ENCODE assay signal across 24 mouse cellular contexts in the genomic region with DNA sequence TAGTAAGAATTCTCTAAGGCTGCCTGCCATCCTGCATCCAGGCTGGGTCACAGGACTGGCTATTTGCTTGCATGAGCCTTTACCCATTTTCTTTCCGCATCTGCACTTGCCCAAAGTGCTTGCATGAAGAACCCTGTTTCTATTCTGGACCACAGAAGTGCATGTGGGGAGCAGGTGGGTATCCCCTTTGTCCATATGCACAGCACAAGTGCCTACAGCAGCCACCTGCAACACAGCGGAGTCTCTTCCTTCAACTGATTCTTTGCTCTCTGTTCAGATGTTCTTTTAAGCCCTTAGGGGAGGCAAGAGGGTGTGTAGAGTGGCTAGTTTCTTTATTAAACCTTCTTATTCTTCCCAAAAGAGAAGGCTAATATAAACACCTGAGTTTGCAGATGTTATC.
A peak's percentile ranks its signal among the peaks of the same experiment; 100 is the strongest.
DNase-seq lines count a peak whose midpoint lies in the region; ATAC-seq and TF ChIP-seq lines count a peak whose summit lies in the region.
"Had no signal": no experiment of that assay in that cellular context is flagged by ENCODE, and none has a peak within 500 bp of the region (broad histone marks: within the 10 kb centered on the region; RNA-seq: fewer than 3 reads in every experiment).

No protein-coding gene starts in this region.

- H3K4me3 ChIP-seq in hindbrain, embryonic 14.5 days (replicated peaks; ENCODE audit: low read length), result no peak overlapping the region
- no peak overlapping the region for H3K4me3 ChIP-seq in hindbrain, postnatal 0 days (ENCODE audit: low read length)
- no peak overlapping the region for H3K4me3 ChIP-seq in forebrain, embryonic 12.5 days (replicated peaks)
- H3K4me3 ChIP-seq: forebrain, embryonic 10.5 days; gastrocnemius, adult 2 months; heart, embryonic 10.5 days; heart, embryonic 13.5 days; hindbrain, embryonic 15.5 days; intestine, embryonic 15.5 days had no signal

- ATAC-seq in hindbrain, embryonic 14.5 days (ENCODE audit: low FRiP score), result no peak
- no peak for ATAC-seq in hindbrain, postnatal 0 days
- no peak for ATAC-seq in forebrain, embryonic 12.5 days (ENCODE audit: low FRiP score)
- ATAC-seq: CD4-positive, CD25-positive, alpha-beta regulatory T cell, adult 4 months; forebrain, embryonic 14.5 days; forebrain, postnatal 0 days; intestine, embryonic 15.5 days had no signal

- H3K27ac ChIP-seq in hindbrain, embryonic 14.5 days, result no peak overlapping the region
- H3K27ac ChIP-seq in hindbrain, postnatal 0 days, result no peak overlapping the region
- H3K27ac ChIP-seq in forebrain, embryonic 12.5 days, result no peak overlapping the region
- H3K27ac ChIP-seq: forebrain, embryonic 10.5 days; gastrocnemius, adult 2 months; heart, embryonic 10.5 days; heart, embryonic 13.5 days; hindbrain, embryonic 15.5 days; intestine, embryonic 15.5 days had no signal

- peak; percentile 20 for DNase-seq in hindbrain, embryonic 14.5 days (ENCODE audit: low spot score)
- DNase-seq in hindbrain, postnatal 0 days (ENCODE audit: low spot score), result no peak
- peak; percentile 66 for DNase-seq in thymus, postnatal 14 days
- peak; percentile 45 for DNase-seq in thymus, postnatal 4 days
- no peak for DNase-seq in cerebellum, adult 9-11 months
- DNase-seq: adrenal gland, adult 2 months; adrenal gland, postnatal 14 days; cerebellum, adult 11 months; cerebellum, adult 2 months; cerebellum, postnatal 10 days; forebrain, postnatal 0 days; gastrocnemius, adult 2 months; gastrocnemius, postnatal 14 days; heart, adult 18-20 months; heart, postnatal 14 days; heart, postnatal 4 days had no signal

- no peak overlapping the region for H3K9ac ChIP-seq in hindbrain, embryonic 14.5 days
- no peak overlapping the region for H3K9ac ChIP-seq in hindbrain, postnatal 0 days (replicated peaks; ENCODE audit: low read length)
- no peak overlapping the region for H3K9ac ChIP-seq in forebrain, embryonic 12.5 days
- H3K9ac ChIP-seq: forebrain, postnatal 0 days; heart, embryonic 13.5 days; hindbrain, embryonic 15.5 days; intestine, embryonic 15.5 days had no signal

- 93% methylated on average over 2 of the region's 2 CpGs for WGBS in hindbrain, embryonic 14.5 days
- 89% methylated on average over 2 of the region's 2 CpGs for WGBS in hindbrain, postnatal 0 days
- WGBS in forebrain, embryonic 12.5 days, result 85% methylated on average over 2 of the region's 2 CpGs

- H3K4me2 ChIP-seq in hindbrain, embryonic 14.5 days (replicated peaks), result no peak overlapping the region
- H3K4me2 ChIP-seq in hindbrain, postnatal 0 days (ENCODE audit: low read depth, low read length), result no peak overlapping the region
- no peak overlapping the region for H3K4me2 ChIP-seq in forebrain, embryonic 12.5 days
- H3K4me2 ChIP-seq: heart, embryonic 13.5 days; hindbrain, embryonic 15.5 days; intestine, embryonic 15.5 days had no signal

- H3K36me3 ChIP-seq in hindbrain, embryonic 14.5 days (replicated peaks; ENCODE audit: control insufficient read depth, insufficient read depth), result no peaks in the 10 kb centered on the region
- no peaks in the 10 kb centered on the region for H3K36me3 ChIP-seq in hindbrain, postnatal 0 days (ENCODE audit: insufficient read depth, low read length)
- H3K36me3 ChIP-seq in forebrain, embryonic 12.5 days (replicated peaks), result no peaks in the 10 kb centered on the region
- H3K36me3 ChIP-seq: forebrain, embryonic 10.5 days; heart, embryonic 10.5 days; heart, embryonic 13.5 days; hindbrain, embryonic 15.5 days; intestine, embryonic 15.5 days had no signal

- H3K9me3 ChIP-seq in hindbrain, embryonic 14.5 days (ENCODE audit: control insufficient read depth, low read length), result no peaks in the 10 kb centered on the region
- no peaks in the 10 kb centered on the region for H3K9me3 ChIP-seq in hindbrain, postnatal 0 days (ENCODE audit: low read length)
- H3K9me3 ChIP-seq in forebrain, embryonic 12.5 days, result no peaks in the 10 kb centered on the region
- H3K9me3 ChIP-seq: forebrain, embryonic 10.5 days; heart, embryonic 10.5 days; heart, embryonic 13.5 days; hindbrain, embryonic 15.5 days; intestine, embryonic 15.5 days had no signal

- no peaks in the 10 kb centered on the region for H3K27me3 ChIP-seq in hindbrain, embryonic 14.5 days (ENCODE audit: control insufficient read depth, insufficient read depth, low read length)
- H3K27me3 ChIP-seq in hindbrain, postnatal 0 days (ENCODE audit: insufficient read depth, low read length), result no peaks in the 10 kb centered on the region
- H3K27me3 ChIP-seq in forebrain, embryonic 12.5 days, result no peaks in the 10 kb centered on the region
- H3K27me3 ChIP-seq: heart, embryonic 13.5 days; hindbrain, embryonic 15.5 days; intestine, embryonic 15.5 days had no signal

- no peaks in the 10 kb centered on the region for H3K4me1 ChIP-seq in hindbrain, embryonic 14.5 days (replicated peaks; ENCODE audit: control insufficient read depth, insufficient read depth, low read length)
- no peaks in the 10 kb centered on the region for H3K4me1 ChIP-seq in hindbrain, postnatal 0 days (ENCODE audit: insufficient read depth, low read length)
- H3K4me1 ChIP-seq in forebrain, embryonic 12.5 days, result no peaks in the 10 kb centered on the region
- H3K4me1 ChIP-seq: forebrain, embryonic 10.5 days; heart, embryonic 10.5 days; heart, embryonic 13.5 days; hindbrain, embryonic 15.5 days; intestine, embryonic 15.5 days had no signal

- no peak for TF ChIP-seq CTCF in hindbrain, postnatal 0 days (IDR thresholded peaks at IDR 0.05; ENCODE audit: low read depth)

Comparison
In these comparisons a context has a peak if more than half of its experiments do, and no peak if none do; other contexts are left out.
1. DNase-seq: peak in hindbrain, embryonic 14.5 days (single experiment), thymus, postnatal 14 days (single experiment) and thymus, postnatal 4 days (single experiment); none in hindbrain, postnatal 0 days (single experiment) and cerebellum, adult 9-11 months (single experiment).